Mouse (Mus musculus) CH12.LX (cell line): ENCODE measurements around the gene Rnf146. TPM values are rescaled to one million over a fixed set of nuclear protein-coding genes. Genes with fewer than 3 reads are reported as not detected.

Source experiments
- DNase-seq: peaks from one replicate; pipeline ENCODE4 v3.0.0-alpha.2; 2013; ENCODE audit errors: extremely low read depth
- H3K27ac ChIP-seq: 2 replicates; pipeline ENCODE4 v1.5.1; 2012; ENCODE audit warnings: low read depth, mild to moderate bottlenecking, control low read depth, moderate library complexity; ENCODE audit not compliant: insufficient read depth
- H3K27me3 ChIP-seq: replicated peaks from 2 replicates; pipeline ENCODE3; 2012; ENCODE audit warnings: inconsistent platforms
- H3K36me3 ChIP-seq, 2 experiments: replicated peaks in 1 of 2; 2 replicates each; pipeline versions ENCODE3 to v1.6.1; 2012; ENCODE audit warnings: inconsistent platforms in 1 of 2, low read length in 1 of 2, mild to moderate bottlenecking in 1 of 2, mixed read lengths in 1 of 2, moderate library complexity in 1 of 2; ENCODE audit not compliant: control insufficient read depth in 1 of 2, insufficient read depth in 1 of 2
- H3K4me1 ChIP-seq, 2 experiments: 2 replicates each; pipeline ENCODE4 v1.6.1; 2012; ENCODE audit warnings: inconsistent platforms in 1 of 2, moderate library complexity in 1 of 2; ENCODE audit not compliant: insufficient read depth in 2 of 2, control insufficient read depth in 1 of 2
- H3K4me2 ChIP-seq: 2 replicates; pipeline ENCODE4 v1.6.1; 2012; ENCODE audit warnings: low read depth, mild to moderate bottlenecking, control low read depth; ENCODE audit not compliant: poor library complexity, insufficient read depth, severe bottlenecking
- H3K4me3 ChIP-seq, 3 experiments: fragments of 150-350 bp in 1 of 3; sonication (generic) in 1 of 3; replicated peaks in 1 of 3; 2 replicates each; pipeline versions ENCODE3 to v1.5.1; 2011 to 2012; ENCODE audit warnings: low read depth in 2 of 3, low read length in 2 of 3, mild to moderate bottlenecking in 2 of 3, moderate library complexity in 2 of 3, control low read depth in 1 of 3, improper control_type of control experiment in 1 of 3, inconsistent platforms in 1 of 3, mixed read lengths in 1 of 3; ENCODE audit not compliant: poor library complexity in 1 of 3
- H3K79me2 ChIP-seq: replicated peaks from 2 replicates; pipeline ENCODE4 v1.6.1; 2012; ENCODE audit warnings: mild to moderate bottlenecking, moderate library complexity; ENCODE audit not compliant: control insufficient read depth, poor library complexity, insufficient read depth, severe bottlenecking; ENCODE audit errors: extremely low read depth
- H3K9ac ChIP-seq: 2 replicates; pipeline ENCODE4 v1.6.1; 2012; ENCODE audit warnings: low read depth, mild to moderate bottlenecking, control low read depth, moderate library complexity; ENCODE audit not compliant: insufficient read depth
- H3K9me3 ChIP-seq: replicated peaks from 2 replicates; pipeline ENCODE3; 2012; ENCODE audit warnings: low read length, inconsistent platforms, mixed read lengths
- CHD2 ChIP-seq: IDR thresholded peaks from 2 replicates; pipeline ENCODE4 v1.6.1; 2011; ENCODE audit warnings: low read length, improper control_type of control experiment
- E2F4 ChIP-seq: IDR thresholded peaks from 2 replicates; pipeline ENCODE4 v1.6.1; 2011; ENCODE audit warnings: low read depth, low read length, improper control_type of control experiment; ENCODE audit not compliant: insufficient replicate concordance
- HCFC1 ChIP-seq: IDR thresholded peaks from 2 replicates; pipeline ENCODE4 v1.6.1; 2012; ENCODE audit warnings: low read depth, mild to moderate bottlenecking, inconsistent platforms, low read length, improper control_type of control experiment
- IRF4 ChIP-seq: IDR thresholded peaks from 2 replicates; pipeline ENCODE4 v1.6.1; 2014; ENCODE audit warnings: low read depth, mild to moderate bottlenecking, inconsistent platforms, low read length, improper control_type of control experiment
- KAT2A ChIP-seq: IDR thresholded peaks from 2 replicates; pipeline ENCODE4 v1.6.1; 2012; ENCODE audit warnings: low read length, improper control_type of control experiment, inconsistent platforms; ENCODE audit not compliant: insufficient replicate concordance
- MAZ ChIP-seq: IDR thresholded peaks from 2 replicates; pipeline ENCODE4 v1.6.1; 2012; ENCODE audit warnings: low read depth, mild to moderate bottlenecking, inconsistent platforms, low read length, improper control_type of control experiment, moderate library complexity
- MYC ChIP-seq: IDR thresholded peaks from 2 replicates; pipeline ENCODE4 v1.6.1; 2011; ENCODE audit warnings: low read depth, mild to moderate bottlenecking, improper control_type of control experiment, low read length
- NELFE ChIP-seq: IDR thresholded peaks from 2 replicates; pipeline ENCODE4 v1.6.1; 2011; ENCODE audit warnings: low read depth, low read length, improper control_type of control experiment
- POLR2AphosphoS2 ChIP-seq: IDR thresholded peaks from 2 replicates; pipeline ENCODE4 v1.6.1; 2011; ENCODE audit warnings: low read depth, low read length, improper control_type of control experiment
- RAD21 ChIP-seq: IDR thresholded peaks from 2 replicates; pipeline ENCODE4 v1.6.1; 2011; ENCODE audit warnings: low read depth, mild to moderate bottlenecking, low read length, improper control_type of control experiment, moderate library complexity
- SMC3 ChIP-seq: IDR thresholded peaks from 2 replicates; pipeline ENCODE4 v1.6.1; 2011; ENCODE audit warnings: low read depth, low read length, improper control_type of control experiment
- USF2 ChIP-seq: conservative IDR thresholded peaks from 2 replicates; pipeline ENCODE4 v1.6.1; 2011; ENCODE audit warnings: low read depth, low read length, improper control_type of control experiment
- ZC3H11A ChIP-seq: IDR thresholded peaks from 2 replicates; pipeline ENCODE4 v1.6.1; 2012; ENCODE audit warnings: low read depth, mild to moderate bottlenecking, inconsistent platforms, low read length, improper control_type of control experiment
- ZKSCAN1 ChIP-seq: IDR thresholded peaks from 2 replicates; pipeline ENCODE4 v1.6.1; 2012; ENCODE audit warnings: low read depth, inconsistent platforms, low read length, improper control_type of control experiment, borderline replicate concordance
- ZMIZ1 ChIP-seq: IDR thresholded peaks from 2 replicates; pipeline ENCODE4 v1.6.1; 2012; ENCODE audit warnings: low read depth, mild to moderate bottlenecking, inconsistent platforms, low read length, improper control_type of control experiment
- ZNF384 ChIP-seq: IDR thresholded peaks from 2 replicates; pipeline ENCODE4 v1.6.1; 2012; ENCODE audit warnings: low read depth, low read length, improper control_type of control experiment, inconsistent platforms
- dilution Hi-C: fragments of 300-500 bp; cut with MboI; formaldehyde crosslinking; loops from 2 replicates; pipeline ENCODE4 v1.14.3; 2020; ENCODE audit warnings: low sequenced_read_pairs; ENCODE audit not compliant: extremely low pct_unique_long_range_greater_than_20kb, extremely low pct_ligation_motif_present
- in situ Hi-C: fragments of 300-500 bp; cut with MboI; formaldehyde crosslinking; loops from 3 replicates; pipeline ENCODE4 v1.14.3; 2019; ENCODE audit warnings: low sequenced_read_pairs, low pct_ligation_motif_present, low pct_unique_long_range_greater_than_20kb, mixed read lengths
- polyA plus RNA-seq: library from polyadenylated mRNA; unstranded; fragments of >175 nt; gene quantifications from 2 replicates; pipeline ENCODE4 v1.2.1, GENCODE M21; 2012; ENCODE audit warnings: low read depth; ENCODE audit not compliant: insufficient read length
- total RNA-seq, 2 experiments: library from RNA; depleted of rRNA; stranded (reverse); fragments of 300-350 nt in 1 of 2; fragments of >200 nt in 1 of 2; gene quantifications; 2 replicates each; pipeline ENCODE4 v1.2.3; 2012 to 2014

The Rnf146 gene
- total and polyA plus RNA-seq, 3 experiments = 20.8 to 32.1 (median 24.5) TPM

DNA sequence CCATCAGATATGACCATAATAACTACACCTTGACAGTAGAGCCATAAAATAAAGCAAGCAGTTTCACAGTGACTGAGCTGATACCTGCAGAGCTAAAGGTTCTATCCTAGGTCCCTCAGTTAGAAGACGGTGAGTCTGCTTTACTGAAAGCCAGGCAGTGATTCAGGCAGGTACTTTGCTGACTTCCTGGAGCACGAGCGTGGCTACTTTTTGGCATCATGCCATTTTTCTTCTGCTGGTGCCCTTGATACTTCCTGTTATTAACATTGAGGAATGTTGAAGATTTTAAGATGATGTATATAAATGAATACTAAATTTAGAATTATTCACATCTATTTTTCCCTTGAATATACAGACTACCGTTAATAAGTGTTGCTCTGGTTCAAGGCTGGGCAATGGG is 28.4 kb downstream of the Rnf146 start:
- in situ Hi-C loops = no loop called here
- no peaks in the 10 kb centered on the region for H3K27me3 ChIP-seq
- H3K9me3 ChIP-seq = no peaks in the 10 kb centered on the region
- H3K9ac ChIP-seq = no peak overlapping the region
- DNase-seq = no peak
- H3K27ac ChIP-seq = no peak overlapping the region
- H3K4me1 ChIP-seq = no peaks in the 10 kb centered on the region
- no peak overlapping the region for H3K4me2 ChIP-seq
- peaks cover 5 to 38% of the 10 kb centered on the region in 2 experiments for H3K36me3 ChIP-seq
- H3K4me3 ChIP-seq = no peak overlapping the region
- TF ChIP-seq MYC = no peak
- no peak for TF ChIP-seq ZMIZ1
- no peak for TF ChIP-seq IRF4
- TF ChIP-seq E2F4 = no peak
- no peak for TF ChIP-seq USF2
- TF ChIP-seq, all 38 proteins: peak for 0
- H3K79me2 ChIP-seq = no peaks in the 10 kb centered on the region
- dilution Hi-C loops = no loop called here

GRCm38 (mm10) chr10:29324817-29325216 is 37.4 kb downstream of the Rnf146 start:
- no peaks in the 10 kb centered on the region for H3K4me1 ChIP-seq
- no peak overlapping the region for H3K4me2 ChIP-seq
- H3K4me3 ChIP-seq = no peak overlapping the region
- H3K36me3 ChIP-seq = peaks cover 0 to 21% of the 10 kb centered on the region in 2 experiments
- dilution Hi-C loops (no loop called here), in situ Hi-C loops (no loop called here)
- no peak overlapping the region for H3K9ac ChIP-seq
- no peaks in the 10 kb centered on the region for H3K79me2 ChIP-seq
- no peaks in the 10 kb centered on the region for H3K27me3 ChIP-seq
- no peaks in the 10 kb centered on the region for H3K9me3 ChIP-seq
- no peak for TF ChIP-seq KAT2A
- TF ChIP-seq SMC3 = no peak
- TF ChIP-seq CHD2 = no peak
- TF ChIP-seq ZC3H11A = no peak
- no peak for TF ChIP-seq ZKSCAN1
- TF ChIP-seq E2F4 = no peak
- TF ChIP-seq HCFC1 = no peak
- no peak for TF ChIP-seq MAZ
- TF ChIP-seq ZNF384 = no peak
- TF ChIP-seq NELFE = no peak
- TF ChIP-seq POLR2AphosphoS2 = no peak
- no peak for TF ChIP-seq RAD21
- TF ChIP-seq, all 38 proteins: peak for 0
- no peak for DNase-seq
- H3K27ac ChIP-seq = no peak overlapping the region
